Mouse (Mus musculus) spleen, adult 2 months (tissue): Measurements from ENCODE around the gene Rap1a.

Source experiments
- CTCF ChIP-seq: fragments of 200-500 bp; IDR thresholded peaks from 2 replicates; pipeline ENCODE4 v1.5.1; 2011; ENCODE audit warnings: mild to moderate bottlenecking, inconsistent platforms; ENCODE audit not compliant: insufficient read depth, insufficient read length, insufficient replicate concordance; ENCODE audit errors: extremely low read depth
- POLR2A ChIP-seq: fragments of 200-500 bp; IDR thresholded peaks from 2 replicates; pipeline ENCODE4 v1.6.1; 2011; ENCODE audit warnings: low read depth, low read length, inconsistent platforms

GRCm38 (mm10) chr3:105718746-105719145 is 82.4 kb downstream of the Rap1a start:
- TF ChIP-seq CTCF (no peak), POLR2A (no peak)
